Mouse (Mus musculus): Measurements from ENCODE around the gene Ptpdc1.

DNA sequence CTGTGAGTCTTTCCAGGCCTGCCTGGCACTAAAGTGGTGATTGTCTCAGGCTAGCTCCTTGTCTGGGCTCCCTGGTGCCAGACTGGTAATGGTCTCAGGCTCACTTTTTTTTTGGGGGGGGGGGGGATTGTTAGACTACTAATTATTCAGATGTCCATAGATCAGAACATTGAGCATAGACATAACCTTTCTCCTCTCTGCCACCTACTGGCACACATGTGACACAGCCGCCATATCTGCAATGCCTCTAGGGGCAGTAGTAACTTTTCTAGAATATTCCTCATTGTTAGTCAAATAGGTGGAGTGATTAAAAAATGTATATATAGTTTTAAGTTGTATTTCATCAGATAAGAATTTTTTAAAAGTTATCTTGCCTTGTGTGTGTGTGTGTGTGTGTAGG, 53.3 kb downstream of the Ptpdc1 start:
- TF ChIP-seq POLR2A (IDR thresholded peaks at IDR 0.05; ENCODE audit: insufficient read depth, low read depth, low read length) (no peak), CTCF (IDR thresholded peaks at IDR 0.05) (peak; percentile 88)

Measured in heart, adult 2 months (tissue).